Mouse (Mus musculus): ENCODE data around the gene Snorc.

GRCm38 (mm10) chr1:87520467-87520866, 50.4 kb downstream of the Snorc start:
- TF ChIP-seq CTCF (IDR thresholded peaks at IDR 0.05), result no peak
- TF ChIP-seq EP300 (IDR thresholded peaks at IDR 0.05; ENCODE audit: insufficient read depth, low read depth, low read length), result no peak
- no peak for TF ChIP-seq POLR2A (IDR thresholded peaks at IDR 0.05; ENCODE audit: insufficient read depth, low read depth, low read length)
